Mouse (Mus musculus): ENCODE measurements around the gene Lrch1.

The Lrch1 gene

DNA sequence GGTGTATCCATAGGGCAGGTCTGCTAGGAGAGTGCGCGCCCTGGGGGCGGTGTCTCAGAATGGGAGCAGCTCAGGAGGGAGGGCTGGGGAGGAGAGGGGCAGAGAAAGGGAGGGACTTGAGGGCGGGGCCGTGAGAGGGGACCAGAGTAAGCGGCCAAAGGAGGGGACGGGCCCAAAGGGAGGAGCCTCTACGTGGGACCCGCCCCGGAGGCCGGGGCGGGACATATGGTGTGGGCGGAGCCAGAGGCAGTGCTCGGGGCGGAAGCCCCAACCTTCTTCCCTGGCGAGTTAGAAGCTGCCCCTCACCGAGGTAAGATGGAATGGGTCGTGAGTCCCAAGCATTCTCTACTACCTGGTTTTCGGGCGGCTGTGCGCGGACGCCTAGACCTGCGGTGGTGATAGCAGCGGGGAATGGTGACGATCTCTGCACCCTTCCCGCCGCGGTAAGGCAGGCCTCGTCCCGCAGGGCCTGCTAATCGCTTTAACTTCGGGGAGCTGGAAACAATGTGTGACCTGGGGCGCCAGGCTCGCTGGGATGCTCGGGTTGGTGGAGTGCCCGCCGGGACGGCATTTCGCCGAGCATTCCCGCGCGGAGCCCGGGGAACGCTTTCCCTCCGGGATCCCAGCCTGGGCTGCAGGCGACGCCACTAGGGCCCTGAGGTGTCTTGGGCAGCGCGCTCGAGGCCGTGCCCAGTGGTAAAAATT, 215.4 kb downstream of the Lrch1 start, which contains the start of gene Esd:
Gene Esd (plus strand): TSS at position 219 of the 705 bp plus-strand sequence.
- CTCF ChIA-PET = interaction anchor here (0.6 to 1.4 kb wide), 3 partner anchors 328 to 680 kb away, joined by 3 to 4 read pairs (median 3); no protein-coding TSS in a partner anchor

DNA sequence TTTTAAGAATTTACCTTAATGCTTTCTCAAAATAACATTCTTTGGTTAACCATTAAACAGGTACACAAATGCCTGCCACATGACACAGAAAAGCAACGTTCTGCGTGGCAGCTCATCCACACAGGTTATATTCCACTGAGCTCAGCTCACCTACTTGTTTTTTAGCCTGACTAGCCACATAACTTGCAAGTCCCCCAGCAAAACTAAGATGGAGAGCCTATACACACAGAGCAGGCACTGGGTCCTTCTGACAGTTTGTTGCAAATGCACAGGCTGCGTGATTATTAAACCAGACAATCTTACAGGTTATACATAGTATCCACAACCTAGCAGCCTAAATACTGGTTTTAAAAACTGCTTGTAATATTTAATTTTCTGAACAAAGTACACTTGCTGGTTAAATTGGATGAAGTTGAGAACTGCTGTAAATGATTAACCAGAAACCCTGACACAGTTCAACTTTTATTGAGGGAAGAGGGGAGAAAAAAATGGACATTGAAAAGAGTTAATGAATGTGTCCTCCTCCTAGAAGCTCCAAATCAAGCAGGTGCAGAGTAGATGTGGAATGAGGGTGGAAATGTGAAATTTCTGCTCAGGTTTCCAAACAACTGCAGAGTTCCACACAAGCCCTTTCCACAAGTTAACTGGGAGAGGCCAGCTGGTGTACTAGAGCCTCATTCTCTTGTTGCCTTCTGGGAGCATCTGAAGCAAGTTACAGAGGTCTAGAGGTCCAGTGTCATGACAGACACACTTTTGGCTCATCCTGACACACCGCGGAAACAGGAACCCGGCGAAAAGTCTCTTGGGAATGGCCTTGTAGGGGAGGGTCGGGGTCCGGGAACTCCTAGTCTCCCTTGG, 216.2 kb downstream of the Lrch1 start:
- CTCF ChIA-PET = interaction anchor here (0.6 to 1.4 kb wide), 3 partner anchors 329 to 680 kb away, joined by 3 to 4 read pairs (median 3); no protein-coding TSS in a partner anchor

DNA sequence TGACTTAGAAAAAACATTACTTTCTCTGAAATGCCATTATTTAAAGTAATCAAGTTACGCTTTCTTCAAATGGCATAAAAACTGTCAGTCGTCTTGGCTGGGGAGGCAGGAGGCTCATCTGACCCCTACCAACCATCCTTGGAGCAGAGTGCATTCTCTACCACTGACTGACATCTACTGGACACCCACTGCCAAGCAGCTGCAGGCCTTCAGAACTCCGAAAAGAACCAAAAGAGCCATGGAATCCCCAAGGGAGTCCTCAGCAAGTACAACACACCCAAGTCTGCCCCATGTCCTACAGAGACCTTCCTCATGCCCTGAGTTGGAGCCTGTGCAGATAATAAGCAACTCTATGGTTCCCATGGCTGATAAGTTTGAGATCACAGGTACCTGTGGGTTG, 224.1 kb downstream of the Lrch1 start:
- CTCF ChIA-PET = no interaction called here

DNA sequence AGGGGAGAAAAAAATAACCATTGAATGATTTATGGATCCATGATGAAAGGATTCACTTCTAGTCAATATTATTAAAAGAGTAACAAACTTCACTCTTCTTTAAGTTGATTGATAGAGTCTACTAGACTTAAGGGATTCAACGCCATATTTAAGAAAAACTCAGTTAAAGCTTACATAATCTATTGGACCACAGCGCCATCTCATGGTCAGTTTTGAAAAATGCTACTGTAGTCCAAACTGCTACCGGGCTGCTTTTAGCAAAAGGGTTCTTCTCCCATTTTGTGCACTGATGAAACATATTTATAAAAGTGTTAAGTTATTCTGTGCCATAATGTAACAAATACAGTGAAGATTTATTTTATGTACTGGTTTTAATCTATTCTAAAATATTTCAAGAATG, 238.6 kb downstream of the Lrch1 start:
- CTCF ChIA-PET = interaction anchor here (0.7 kb wide), 1 partner anchor 90 kb away, joined by 5 read pairs; no protein-coding TSS in a partner anchor
